Mouse (Mus musculus) WW6 (cell line): ENCODE measurements around the gene Gstm2.
"Not testable (repeated sequence)": the region's sequence is repeated elsewhere in the genome, so short reads cannot be mapped to it uniquely, and the experiment has no call there.

Experiments
- DNase-seq: peaks from one replicate; pipeline ENCODE4 v3.0.0-alpha.2; 2013; ENCODE audit warnings: low read depth, low spot score

Gene Gstm2

GRCm38 (mm10) chr3:107998591-107998990 is 12.3 kb upstream of the Gstm2 start:
- no peak for DNase-seq

DNA sequence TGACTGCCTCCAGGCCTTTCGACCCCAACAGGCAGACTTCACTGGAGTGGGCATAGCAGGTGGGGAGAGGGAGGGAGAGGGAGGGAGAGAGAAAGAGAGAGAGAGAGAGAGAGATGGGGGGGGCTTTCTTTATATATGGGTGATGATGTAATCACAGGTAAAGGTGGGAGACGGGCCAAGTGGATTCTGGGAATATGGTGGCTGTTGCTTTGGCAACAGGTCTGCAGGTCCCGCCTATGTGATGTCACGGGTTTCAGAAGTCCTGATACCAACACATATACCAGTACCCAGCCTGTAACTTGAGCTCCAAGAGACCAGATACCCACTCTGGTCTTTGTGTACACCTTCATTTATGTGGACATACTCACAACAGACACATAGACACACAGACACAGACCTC is 10.3 kb upstream of the Gstm2 start:
- peak; percentile 43 for DNase-seq

DNA sequence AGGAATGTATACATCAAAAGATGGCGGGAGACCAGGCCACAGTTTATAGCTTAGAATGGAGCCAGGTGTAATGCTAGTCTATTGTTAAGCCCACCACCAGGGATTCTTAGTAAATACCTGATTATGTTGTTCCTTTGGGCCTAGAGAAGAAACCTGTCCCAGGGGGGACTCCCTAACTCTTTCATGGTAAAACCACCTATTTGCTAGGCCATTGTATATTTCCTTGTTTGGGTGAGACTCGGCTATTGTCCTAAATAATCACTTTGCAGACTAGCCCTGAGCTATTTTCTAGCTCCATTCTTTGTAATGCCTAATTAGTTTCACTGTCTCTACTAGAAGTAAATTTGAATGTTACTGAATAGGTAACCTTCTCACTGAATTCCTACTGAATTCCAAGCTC is 9.7 kb upstream of the Gstm2 start:
- peak; percentile 7 for DNase-seq

GRCm38 (mm10) chr3:107985141-107985540 is 1.1 kb downstream of the Gstm2 start:
- DNase-seq = not testable (repeated sequence)

DNA sequence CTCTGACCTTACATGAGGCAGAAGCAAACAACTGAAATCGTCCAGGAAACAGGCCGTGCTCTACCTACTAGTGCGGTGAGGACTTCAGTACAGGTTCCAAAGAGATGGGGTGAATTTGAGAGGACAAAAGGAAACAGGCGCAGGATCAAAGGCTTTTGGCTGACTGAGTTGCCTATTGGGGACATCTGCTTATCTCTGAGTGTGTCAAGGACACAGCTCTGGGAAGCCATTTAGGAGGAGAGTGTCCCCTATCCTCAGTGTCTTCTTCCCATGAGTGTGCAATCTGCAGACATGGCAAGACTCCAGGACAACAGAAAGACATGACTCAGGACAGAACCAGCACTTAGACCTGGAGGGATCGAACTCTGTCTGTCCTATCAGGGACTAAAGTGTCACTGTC is 1.8 kb downstream of the Gstm2 start:
- DNase-seq = no peak

- no peak for DNase-seq
These were observed 2.5 kb downstream of the Gstm2 start for GRCm38 (mm10) chr3:107983771-107984170.

- no peak for DNase-seq
These were observed 3.5 kb downstream of the Gstm2 start for GRCm38 (mm10) chr3:107982726-107983125.

DNA sequence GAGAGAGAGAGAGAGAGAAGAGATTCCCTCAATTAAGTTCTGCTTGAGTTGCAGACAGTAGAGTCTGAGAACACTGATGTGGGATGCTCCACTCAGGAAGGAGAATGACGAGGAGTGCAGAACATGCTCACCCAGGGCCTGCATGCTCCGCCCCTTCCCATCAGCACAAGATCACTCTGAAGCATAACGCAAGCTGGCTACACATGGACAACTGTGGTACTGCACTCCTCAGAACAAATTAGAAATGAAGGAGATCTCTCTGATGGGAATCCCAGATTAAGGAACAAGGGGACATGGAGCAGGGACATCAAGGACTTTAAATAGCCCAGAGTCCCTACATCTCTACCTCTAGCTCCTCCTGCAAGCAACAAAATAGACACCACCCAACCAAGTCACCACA is 5.0 kb downstream of the Gstm2 start:
- DNase-seq = no peak

- no peak for DNase-seq
These were observed 8.6 kb downstream of the Gstm2 start for GRCm38 (mm10) chr3:107977691-107978090.

GRCm38 (mm10) chr3:107974237-107974636 is 12.0 kb downstream of the Gstm2 start:
- DNase-seq = no peak

DNA sequence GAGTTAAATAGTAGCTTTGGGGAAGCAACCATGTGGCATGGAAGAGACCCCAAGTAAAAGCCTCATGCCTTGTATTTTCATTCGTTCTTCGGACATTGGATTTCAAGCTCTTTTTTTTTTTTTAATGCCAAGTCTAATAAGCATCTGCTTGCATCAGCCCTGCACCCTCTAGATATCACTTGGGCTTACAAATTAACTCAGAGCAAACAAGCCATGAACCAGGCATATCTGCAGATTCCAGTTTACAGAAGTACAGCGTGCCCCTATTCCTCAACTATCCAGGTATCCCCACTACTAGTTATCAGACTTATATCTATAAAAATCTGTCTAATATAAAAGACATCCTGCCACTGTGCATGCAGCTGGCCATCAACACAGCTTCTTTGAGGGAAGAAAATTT is 14.2 kb downstream of the Gstm2 start:
- no peak for DNase-seq

DNA sequence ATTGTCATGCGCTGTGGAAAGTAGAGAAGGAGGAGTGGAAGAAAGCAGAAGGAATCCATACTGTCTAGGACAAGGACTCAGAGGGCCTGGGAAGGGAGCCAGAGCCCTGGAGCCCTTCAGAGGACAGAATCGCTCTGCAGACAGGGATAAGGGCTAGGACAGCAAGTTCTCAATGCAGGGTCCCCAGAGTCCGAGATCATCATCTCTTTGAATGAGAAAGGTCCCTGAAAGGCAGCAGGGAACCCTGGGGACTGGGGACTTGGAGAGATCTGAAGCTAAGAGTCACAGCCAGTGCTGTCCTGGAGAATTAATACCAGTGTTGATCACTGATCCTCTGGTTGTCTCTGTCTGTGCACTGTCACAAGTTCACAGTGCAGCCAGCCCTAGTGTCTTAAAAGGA is 15.2 kb downstream of the Gstm2 start:
- DNase-seq = not testable (repeated sequence)

- no peak for DNase-seq
These were observed 17.4 kb downstream of the Gstm2 start, which contains the start of gene Gstm3 for GRCm38 (mm10) chr3:107968724-107969395. Gstm3 (minus strand) TSS chr3:107969283.

- no peak for DNase-seq
These were observed 19.6 kb downstream of the Gstm2 start for GRCm38 (mm10) chr3:107966631-107967030.

DNA sequence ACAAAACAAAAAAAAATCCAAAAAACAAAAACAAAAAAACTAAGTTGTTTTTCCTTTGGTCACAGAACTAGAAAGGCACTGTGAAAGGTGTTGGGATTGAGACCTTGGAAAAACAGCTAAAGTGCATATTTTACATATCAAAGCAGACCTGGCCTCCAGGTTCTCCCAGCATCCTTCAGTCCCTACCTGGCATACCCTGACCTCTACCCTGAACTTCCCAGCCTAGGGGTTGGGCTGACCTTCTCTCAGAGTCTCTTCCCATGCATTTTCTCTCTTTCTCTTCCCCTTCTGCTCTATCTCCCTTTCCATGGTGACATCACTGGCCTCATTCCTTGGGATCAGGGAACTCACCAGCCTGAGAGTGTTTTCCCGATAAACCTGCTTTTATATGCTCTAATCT is 20.7 kb downstream of the Gstm2 start:
- DNase-seq = no peak

DNA sequence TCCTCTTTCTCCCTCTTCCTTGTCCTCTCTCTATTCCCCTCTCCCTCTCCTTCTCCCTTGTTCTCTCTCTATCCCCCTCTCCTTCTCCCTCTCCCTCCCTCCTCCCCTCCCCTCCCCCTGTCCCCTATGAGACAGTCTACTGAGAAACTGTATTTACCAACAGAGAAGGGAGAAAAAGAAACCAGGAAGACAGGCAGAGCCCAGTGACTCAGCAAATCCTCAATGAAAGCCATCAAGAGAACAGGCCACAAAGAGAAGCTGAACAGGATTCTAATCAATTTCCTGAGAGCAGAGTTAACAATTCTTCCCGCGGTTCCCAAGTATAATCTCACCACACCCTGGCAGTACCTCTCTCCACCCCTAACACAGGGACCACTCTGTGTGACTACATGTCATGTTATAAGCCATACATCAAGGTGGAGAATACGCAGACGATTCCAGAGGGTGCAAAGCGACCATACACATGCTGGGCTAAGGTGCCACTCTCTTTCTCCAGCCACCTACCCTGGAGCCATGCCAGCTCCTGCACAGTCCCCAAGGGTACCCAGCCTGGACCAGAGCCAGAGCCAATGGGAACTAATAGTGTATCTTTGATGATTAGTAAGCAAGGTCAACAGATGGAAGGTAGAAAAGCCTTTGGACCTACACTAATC is 21.5 kb downstream of the Gstm2 start:
- no peak for DNase-seq

GRCm38 (mm10) chr3:107964026-107964425 is 22.2 kb downstream of the Gstm2 start:
- DNase-seq = no peak

DNA sequence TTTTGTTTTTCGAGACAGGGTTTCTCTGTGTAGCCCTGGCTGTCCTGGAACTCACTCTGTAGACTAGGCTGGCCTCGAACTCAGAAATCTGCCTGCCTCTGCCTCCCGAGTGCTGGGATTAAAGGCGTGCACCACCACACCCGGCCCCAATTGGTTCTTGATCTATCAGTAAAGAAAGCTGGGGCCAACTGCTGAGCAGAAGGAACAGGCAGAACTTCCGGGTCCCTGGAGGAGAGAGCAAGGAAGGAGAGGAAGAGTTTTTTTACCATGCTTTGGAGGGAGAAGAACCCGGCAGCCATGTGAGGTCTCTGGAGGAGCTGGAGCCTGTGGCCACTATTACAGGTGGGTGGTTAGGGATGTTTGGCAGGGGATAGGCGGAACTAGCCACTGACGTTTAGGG is 31.0 kb downstream of the Gstm2 start:
- not testable (repeated sequence) for DNase-seq

DNA sequence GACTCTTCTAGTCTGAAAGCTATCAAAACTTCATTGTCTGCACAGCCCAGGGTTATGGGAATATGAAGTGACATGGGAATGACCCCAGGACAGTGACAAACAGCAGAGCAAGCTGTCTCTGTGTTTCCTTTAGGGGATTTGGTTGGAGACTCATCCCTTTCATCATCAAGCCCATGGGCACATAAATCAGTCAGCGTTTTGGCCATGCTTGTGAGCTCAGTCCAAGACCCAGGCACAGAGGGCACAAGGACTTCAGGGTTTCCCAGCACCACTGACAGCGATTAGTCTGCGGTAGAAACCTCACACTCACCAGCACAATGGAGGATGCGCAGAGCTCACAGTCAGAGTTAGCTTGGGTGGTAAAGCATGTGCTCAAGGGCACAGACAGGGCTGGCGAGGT is 32.3 kb downstream of the Gstm2 start:
- no peak for DNase-seq

DNA sequence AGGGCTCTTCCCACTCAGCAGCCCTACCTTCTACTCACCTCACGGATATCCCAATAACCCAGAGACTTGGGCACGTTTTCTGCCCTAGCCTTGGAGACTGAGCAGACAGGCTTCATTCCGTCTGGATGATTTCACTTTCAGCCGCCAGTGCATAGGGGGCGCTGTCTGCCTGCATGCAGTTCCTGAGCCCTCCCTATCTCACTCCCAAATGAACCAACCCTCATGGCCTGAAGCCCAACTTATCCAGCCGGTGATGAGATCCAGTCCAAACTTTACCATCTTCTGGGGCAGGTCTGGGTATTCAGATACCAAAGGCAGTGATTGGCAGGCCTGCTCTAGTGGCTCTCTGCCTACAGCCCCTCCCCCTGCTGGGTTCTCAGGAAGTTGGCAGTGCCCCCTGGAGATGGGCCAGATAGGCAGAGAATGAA is 32.9 kb downstream of the Gstm2 start:
- peak; percentile 52 for DNase-seq

GRCm38 (mm10) chr3:107950531-107950930 is 35.7 kb downstream of the Gstm2 start:
- no peak for DNase-seq

GRCm38 (mm10) chr3:107949461-107949860 is 36.8 kb downstream of the Gstm2 start:
- DNase-seq = not testable (repeated sequence)

- no peak for DNase-seq
These were observed 40.5 kb downstream of the Gstm2 start for GRCm38 (mm10) chr3:107945729-107946128.
